ENCODE assay signal across 8 mouse cellular contexts in the genomic region with DNA sequence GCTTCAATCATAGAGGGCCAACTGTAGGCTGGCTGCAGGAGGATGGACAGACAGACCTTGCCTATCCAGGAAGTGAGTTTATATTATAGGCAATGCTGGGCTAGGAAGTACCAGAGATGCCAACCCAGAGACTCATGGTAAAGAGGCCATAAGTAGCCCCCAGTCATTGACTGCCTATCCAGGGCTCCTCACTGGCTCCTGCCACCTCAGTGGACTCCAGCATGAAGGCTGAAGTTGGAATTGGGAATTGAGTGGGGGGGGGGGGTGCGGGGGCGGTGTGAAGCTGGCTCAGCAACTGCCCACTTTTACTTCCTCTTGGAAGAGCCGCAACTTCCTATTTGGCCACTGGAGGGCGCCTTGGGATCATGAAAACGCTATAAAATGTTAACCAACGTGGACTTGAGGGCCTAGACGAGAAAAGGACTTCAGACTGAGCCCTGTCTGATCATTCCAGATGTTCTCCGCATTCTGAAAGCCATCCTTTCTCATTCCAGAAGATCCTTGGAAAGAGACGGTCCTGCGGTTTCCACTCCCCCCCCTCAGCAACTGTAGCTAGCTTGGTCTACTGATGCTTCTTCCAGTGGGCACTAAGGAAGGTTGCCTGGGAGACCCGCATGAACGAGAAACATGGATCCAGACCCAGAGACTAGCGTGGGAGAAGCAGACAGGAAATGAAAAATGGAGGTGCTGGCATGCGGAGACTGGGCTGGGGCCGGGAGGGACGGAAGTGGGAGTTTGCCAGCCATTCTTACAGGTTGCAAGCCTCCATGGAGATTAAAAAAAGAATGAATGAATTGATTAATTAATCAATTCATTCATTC.
A peak's percentile ranks its signal among the peaks of the same experiment; 100 is the strongest.
DNase-seq lines count a peak whose midpoint lies in the region; ATAC-seq and TF ChIP-seq lines count a peak whose summit lies in the region.

No protein-coding gene starts in this region.

- H3K27me3 ChIP-seq in forebrain, postnatal 0 days (ENCODE audit: insufficient read depth, low read length) = no peaks in the 10 kb centered on the region
- H3K27me3 ChIP-seq in hindbrain, embryonic 15.5 days = no peaks in the 10 kb centered on the region
- peaks cover 24% of the 10 kb centered on the region for H3K27me3 ChIP-seq in megakaryocyte, embryonic 14.5 days (replicated peaks)

- H3K36me3 ChIP-seq in forebrain, postnatal 0 days (ENCODE audit: insufficient read depth) = no peaks in the 10 kb centered on the region
- no peaks in the 10 kb centered on the region for H3K36me3 ChIP-seq in hindbrain, embryonic 15.5 days
- no peaks in the 10 kb centered on the region for H3K36me3 ChIP-seq in megakaryocyte, embryonic 14.5 days (replicated peaks; ENCODE audit: low read length)

- ATAC-seq in forebrain, postnatal 0 days = peak; percentile 63
- peak; percentile 69 for ATAC-seq in hindbrain, embryonic 15.5 days (ENCODE audit: low FRiP score, low read depth)

- H3K4me1 ChIP-seq in forebrain, postnatal 0 days (ENCODE audit: insufficient read depth) = no peaks in the 10 kb centered on the region
- H3K4me1 ChIP-seq in hindbrain, embryonic 15.5 days (replicated peaks) = peaks cover 15% of the 10 kb centered on the region
- peaks cover 32% of the 10 kb centered on the region for H3K4me1 ChIP-seq in megakaryocyte, embryonic 14.5 days

- TF ChIP-seq CTCF in forebrain, postnatal 0 days (IDR thresholded peaks at IDR 0.05; ENCODE audit: low read depth) = peak; percentile 84

- peak; percentile 82 for DNase-seq in kidney, adult 18-20 months
- no peak for DNase-seq in kidney, adult 11 months
- DNase-seq in cerebellum, adult 11-12 months = peak; percentile 27
- peak; percentile 91 for DNase-seq in forebrain, postnatal 0 days
- peak; percentile 69 for DNase-seq in left cerebral cortex, adult 11 months (ENCODE audit: low spot score)
- DNase-seq in right cerebral cortex, postnatal 4 days = peak; percentile 83

- H3K27ac ChIP-seq in forebrain, postnatal 0 days (ENCODE audit: low read depth, low read length) = peak overlapping the region; percentile 72
- H3K27ac ChIP-seq in hindbrain, embryonic 15.5 days (replicated peaks) = peak overlapping the region; percentile 60

- H3K4me2 ChIP-seq in forebrain, postnatal 0 days (ENCODE audit: low read depth) = 0 out of 2 replicates have a peak overlapping the region, but pooled peaks have one; percentile 23
- peak overlapping the region; percentile 26 for H3K4me2 ChIP-seq in hindbrain, embryonic 15.5 days

- H3K9me3 ChIP-seq in forebrain, postnatal 0 days (ENCODE audit: low read length) = no peaks in the 10 kb centered on the region
- H3K9me3 ChIP-seq in hindbrain, embryonic 15.5 days = no peaks in the 10 kb centered on the region
- H3K9me3 ChIP-seq in megakaryocyte, embryonic 14.5 days = peaks cover 12% of the 10 kb centered on the region

- H3K9ac ChIP-seq in forebrain, postnatal 0 days = no peak overlapping the region
- H3K9ac ChIP-seq in hindbrain, embryonic 15.5 days = no peak overlapping the region

- H3K4me3 ChIP-seq in forebrain, postnatal 0 days (ENCODE audit: low read depth, low read length) = no peak overlapping the region
- H3K4me3 ChIP-seq in hindbrain, embryonic 15.5 days = no peak overlapping the region
- peak overlapping the region; percentile 38 for H3K4me3 ChIP-seq in megakaryocyte, embryonic 14.5 days (replicated peaks)

- 19% methylated on average over 16 of the region's 16 CpGs for WGBS in forebrain, postnatal 0 days
- 9% methylated on average over 16 of the region's 16 CpGs for WGBS in hindbrain, embryonic 15.5 days
